Mouse (Mus musculus): Measurements from ENCODE around the gene Bmp2. TPM values are rescaled to one million over a fixed set of nuclear protein-coding genes. Genes with fewer than 3 reads are reported as not detected.

Gene Bmp2
- total RNA-seq, 1 experiment = 1.5 TPM

GRCm38 (mm10) chr2:133591562-133592255 lies 39.8 kb downstream of the Bmp2 start:
- Histone ChIP-seq H3K4me1 (ENCODE audit: control insufficient read depth in 2 of 2, insufficient read depth in 2 of 2, low read length in 2 of 2, poor library complexity in 1 of 2) (no peaks in the 10 kb centered on the region), H3K36me3 (ENCODE audit: control insufficient read depth, insufficient read depth, low read length, poor library complexity, severe bottlenecking) (no peaks in the 10 kb centered on the region), H3K4me3 (ENCODE audit: insufficient read depth in 1 of 2, low read depth in 1 of 2, low read length in 2 of 2, poor library complexity in 1 of 2, severe bottlenecking in 1 of 2) (no peak overlapping the region), H3K9ac (ENCODE audit: insufficient read depth, low read depth, low read length, poor library complexity, severe bottlenecking) (no peak overlapping the region), H3K27ac (ENCODE audit: insufficient read depth, low read depth, low read length, poor library complexity, severe bottlenecking) (no peak overlapping the region), H3K9me3 (ENCODE audit: control insufficient read depth, insufficient read depth, low read depth, low read length) (no peaks in the 10 kb centered on the region)
- in situ Hi-C loops (cut with MboI; ENCODE audit: low sequenced_read_pairs in 2 of 2, unreplicated experiment in 2 of 2) = no loop called here
- TF ChIP-seq HCFC1 (IDR thresholded peaks at IDR 0.05; ENCODE audit: borderline replicate concordance, insufficient read depth, low read length) = no peak
- TF ChIP-seq CHD2 (IDR thresholded peaks at IDR 0.05; ENCODE audit: low read depth, low read length) = no peak
- no peak for TF ChIP-seq ZNF384 (IDR thresholded peaks at IDR 0.05; ENCODE audit: low read depth, low read length)
- TF ChIP-seq ZC3H11A (IDR thresholded peaks at IDR 0.05; ENCODE audit: borderline replicate concordance, low read depth, low read length) = no peak
- no peak for TF ChIP-seq MAFK (IDR thresholded peaks at IDR 0.05; ENCODE audit: insufficient read depth, low read depth, low read length)
- no peak for DNase-seq (ENCODE audit: low read depth, low spot score)
